Mouse (Mus musculus): ENCODE results near the gene Lrig1.

DNA sequence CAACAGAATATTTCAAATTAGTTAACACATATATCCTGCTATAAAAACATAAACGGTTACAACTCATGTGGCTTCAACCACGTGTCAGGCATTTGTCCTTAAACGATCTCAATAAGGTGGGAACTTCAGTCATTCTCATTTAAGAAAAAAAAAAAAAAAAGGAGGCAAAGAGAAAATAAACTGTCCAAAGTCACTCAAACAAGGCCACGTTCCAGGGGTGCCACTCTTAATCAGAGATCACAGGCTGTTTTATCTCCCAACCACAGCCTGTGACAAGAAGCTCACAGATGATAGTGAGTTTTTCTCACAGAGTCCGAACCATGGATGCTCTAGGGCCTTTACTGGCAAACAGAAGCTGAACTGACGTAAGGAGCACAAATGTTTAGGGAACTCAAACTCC, 13.9 kb downstream of the Lrig1 start:
- TF ChIP-seq CTCF (IDR thresholded peaks at IDR 0.05; ENCODE audit: insufficient read depth, low read depth, low read length) (no peak), POLR2A (IDR thresholded peaks at IDR 0.05; ENCODE audit: insufficient read depth, low read depth, low read length) (no peak)
